Mouse (Mus musculus) lung, postnatal 0 days (tissue): ENCODE results near the gene Zfp512. TPM values are rescaled to one million over a fixed set of nuclear protein-coding genes. Genes with fewer than 3 reads are reported as not detected.

Experiments used
- ATAC-seq: fragments of 200-750 bp; cut with Nextera tagmentation; 2 replicates; pipeline ENCODE4 v1.8.0; 2017; ENCODE audit warnings: moderate library complexity
- DNase-seq: peaks from one replicate; pipeline ENCODE4 v3.0.0-alpha.2; 2016; ENCODE audit warnings: low spot score
- H3K27ac ChIP-seq: fragments of 300-500 bp; sonication (generic); 2 replicates; pipeline ENCODE4 v1.5.1; 2014; ENCODE audit warnings: antibody characterized with exemption, mild to moderate bottlenecking, low read length, mixed read lengths
- H3K27me3 ChIP-seq: fragments of 300-500 bp; sonication (generic); replicated peaks from 2 replicates; pipeline ENCODE4 v1.6.1; 2014; ENCODE audit warnings: low read length, mixed read lengths; ENCODE audit not compliant: insufficient read depth
- H3K36me3 ChIP-seq: fragments of 300-500 bp; sonication (generic); 2 replicates; pipeline ENCODE4 v1.6.1; 2014; ENCODE audit warnings: low read length, mixed read lengths; ENCODE audit not compliant: insufficient read depth
- H3K4me1 ChIP-seq: fragments of 300-500 bp; sonication (generic); 2 replicates; pipeline ENCODE4 v1.6.1; 2014; ENCODE audit warnings: antibody characterized with exemption, low read depth, low read length, mixed read lengths; ENCODE audit not compliant: insufficient read depth
- H3K4me2 ChIP-seq: fragments of 300-500 bp; sonication (generic); replicated peaks from 2 replicates; pipeline ENCODE4 v1.6.1; 2014; ENCODE audit warnings: low read depth, mild to moderate bottlenecking, low read length, moderate library complexity, mixed read lengths
- H3K4me3 ChIP-seq: fragments of 300-500 bp; sonication (generic); 2 replicates; pipeline ENCODE4 v1.5.1; 2014; ENCODE audit warnings: low read depth, low read length
- H3K9ac ChIP-seq: fragments of 300-500 bp; sonication (generic); replicated peaks from 2 replicates; pipeline ENCODE4 v1.6.1; 2014; ENCODE audit warnings: low read depth, mild to moderate bottlenecking
- H3K9me3 ChIP-seq: fragments of 300-500 bp; sonication (generic); 2 replicates; pipeline ENCODE4 v1.6.1; 2016; ENCODE audit warnings: low read length, mixed read lengths
- CTCF ChIP-seq: IDR thresholded peaks from 2 replicates; pipeline ENCODE4 v1.5.1; 2016; ENCODE audit warnings: antibody characterized with exemption, mild to moderate bottlenecking
- EP300 ChIP-seq: IDR thresholded peaks from 2 replicates; pipeline ENCODE4 v1.6.1; 2016; ENCODE audit warnings: antibody characterized with exemption, mild to moderate bottlenecking, control low read depth
- WGBS: fragments of 180-500 bp; shearing (Covaris S2); extraction: QIAGEN DNeasy Blood & Tissue Kit; methylation state at CpG from one replicate; pipeline ENCODE4 v1.1.7; 2014; 5-methylcytosine and 5-hydroxymethylcytosine counted together
- polyA plus RNA-seq: library from polyadenylated mRNA; unstranded; fragments of >200 nt; fragmentation: Nextera tagmentation; extraction: Ambion mirVana; gene quantifications from 2 replicates; pipeline ENCODE4 v1.2.1, GENCODE M21; 2015

Gene Zfp512
- polyA plus RNA-seq, 1 experiment from 2014 or later = 18.2 TPM

DNA sequence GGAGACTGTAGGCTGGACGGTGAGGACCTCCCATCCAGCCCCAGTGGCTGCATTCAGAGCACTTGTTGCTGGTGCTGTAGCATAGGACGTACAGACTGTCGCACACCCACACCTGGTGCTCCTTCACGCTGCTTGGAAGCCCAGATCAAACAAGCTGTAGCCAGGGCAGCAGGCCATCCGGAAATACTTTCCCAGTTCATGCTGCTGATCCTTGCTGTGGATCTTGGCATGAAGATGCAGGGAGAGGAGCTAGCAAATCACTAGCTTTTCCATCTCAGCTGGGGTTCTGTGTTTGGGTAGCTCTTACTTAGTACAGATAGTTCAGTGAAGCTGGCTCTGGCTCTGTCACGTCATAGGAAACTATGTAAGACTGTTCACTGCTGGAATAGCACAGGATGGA is 17.5 kb downstream of the Zfp512 start:
- Histone ChIP-seq H3K27ac (no peak overlapping the region), H3K4me2 (no peak overlapping the region), H3K27me3 (no peaks in the 10 kb centered on the region), H3K4me3 (no peak overlapping the region), H3K9me3 (no peaks in the 10 kb centered on the region), H3K36me3 (peaks cover 30% of the 10 kb centered on the region; the same call in 1 of the 2 replicates), H3K4me1 (no peaks in the 10 kb centered on the region), H3K9ac (no peak overlapping the region)
- DNase-seq (no peak), ATAC-seq (no peak)
- TF ChIP-seq CTCF (no peak), EP300 (no peak)
- 89% methylated on average over 6 of the region's 6 CpGs for WGBS

DNA sequence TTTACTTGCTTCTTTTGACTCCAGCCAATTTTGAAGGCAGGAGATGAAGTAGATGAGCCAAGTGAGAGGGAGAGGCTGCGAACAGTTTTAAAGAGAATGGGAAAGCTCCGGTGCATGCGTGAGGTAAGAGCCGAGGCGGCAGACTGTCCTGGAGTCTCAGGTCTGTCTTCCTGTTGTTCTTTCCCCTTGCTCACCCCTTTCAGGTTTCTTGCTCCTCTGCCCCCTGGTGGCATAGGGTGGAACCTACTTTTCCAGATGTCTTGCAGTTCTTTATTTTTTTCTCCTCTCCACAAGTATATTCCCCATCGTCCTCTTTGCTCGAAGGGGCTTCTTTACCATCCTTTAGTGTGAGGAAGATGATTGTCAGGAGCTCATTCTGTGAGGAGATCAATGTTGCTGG is 18.1 kb downstream of the Zfp512 start:
- peaks cover 30% of the 10 kb centered on the region; the same call in 1 of the 2 replicates for H3K36me3 ChIP-seq
- H3K9ac ChIP-seq = no peak overlapping the region
- H3K4me2 ChIP-seq = no peak overlapping the region
- DNase-seq (peak; percentile 66), ATAC-seq (no peak)
- no peaks in the 10 kb centered on the region for H3K27me3 ChIP-seq
- no peaks in the 10 kb centered on the region for H3K9me3 ChIP-seq
- H3K4me1 ChIP-seq = no peaks in the 10 kb centered on the region
- H3K27ac ChIP-seq = no peak overlapping the region
- TF ChIP-seq EP300 = no peak
- peak; percentile 76 for TF ChIP-seq CTCF
- H3K4me3 ChIP-seq = no peak overlapping the region
- 60% methylated on average over 7 of the region's 7 CpGs for WGBS

DNA sequence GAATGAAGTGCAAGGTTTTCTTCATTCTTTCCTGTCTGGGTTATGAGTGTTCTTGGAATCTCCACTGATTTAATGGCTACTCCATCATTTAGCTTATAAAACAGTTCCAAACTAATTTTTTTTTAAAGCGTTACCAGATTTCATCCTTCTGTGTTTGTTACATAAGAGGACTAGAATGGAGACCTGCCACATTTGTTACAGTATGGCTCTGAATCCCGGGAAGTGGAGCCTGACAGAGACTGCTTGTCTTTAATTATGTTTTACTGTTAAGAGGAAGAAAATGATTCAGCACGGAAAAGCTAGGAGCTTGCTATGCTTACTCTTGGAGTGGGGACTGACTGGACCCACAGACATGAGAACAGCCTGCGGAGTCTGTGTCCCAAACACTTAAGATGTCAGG is 28.3 kb downstream of the Zfp512 start:
- WGBS = 74% methylated on average over 4 of the region's 4 CpGs
- TF ChIP-seq EP300 = no peak
- no peak for TF ChIP-seq CTCF
- no peaks in the 10 kb centered on the region for H3K9me3 ChIP-seq
- H3K36me3 ChIP-seq = peaks cover 46% of the 10 kb centered on the region; the same call in 1 of the 2 replicates
- ATAC-seq (no peak), DNase-seq (no peak)
- no peak overlapping the region for H3K9ac ChIP-seq
- no peak overlapping the region for H3K4me2 ChIP-seq
- no peak overlapping the region for H3K27ac ChIP-seq
- no peaks in the 10 kb centered on the region for H3K27me3 ChIP-seq
- no peak overlapping the region for H3K4me3 ChIP-seq
- H3K4me1 ChIP-seq = no peaks in the 10 kb centered on the region

DNA sequence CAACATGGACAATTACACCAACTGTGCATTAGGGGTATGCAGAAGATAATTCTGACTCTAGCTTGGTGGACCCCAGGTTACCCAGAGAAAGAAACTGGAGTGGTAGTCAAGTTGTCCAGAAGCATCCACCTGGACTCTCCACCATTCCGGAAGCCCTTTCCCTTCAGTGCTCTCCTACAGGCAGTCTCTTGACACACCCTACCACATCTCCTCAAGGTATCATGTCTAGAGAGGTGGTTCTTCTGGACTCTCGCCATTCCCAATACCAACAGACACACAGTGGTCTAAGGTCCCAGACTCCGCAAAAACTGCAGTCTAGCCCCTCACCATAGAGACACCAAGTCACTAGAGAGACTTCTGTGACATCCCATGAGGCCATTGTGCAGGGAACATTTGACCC is 33.2 kb downstream of the Zfp512 start, which contains the start of gene 4930548H24Rik:
Gene 4930548H24Rik (plus strand): TSS at position 301 of the 400 bp plus-strand sequence.
- H3K4me2 ChIP-seq = no peak within 1 kb of the TSS
- no peaks in the 10 kb centered on the region for H3K9me3 ChIP-seq
- WGBS = 91% methylated on average over 3 of the region's 3 CpGs
- no peaks in the 10 kb centered on the region for H3K4me1 ChIP-seq
- H3K4me3 ChIP-seq = no peak within 1 kb of the TSS
- no peak within 1 kb of the TSS for H3K27ac ChIP-seq
- no peak for TF ChIP-seq CTCF
- no peak for TF ChIP-seq EP300
- ATAC-seq (no peak), DNase-seq (no peak)
- H3K36me3 ChIP-seq = peaks cover 12% of the 10 kb centered on the region; the same call in 1 of the 2 replicates
- no peak within 1 kb of the TSS for H3K9ac ChIP-seq
- H3K27me3 ChIP-seq = no peaks in the 10 kb centered on the region

DNA sequence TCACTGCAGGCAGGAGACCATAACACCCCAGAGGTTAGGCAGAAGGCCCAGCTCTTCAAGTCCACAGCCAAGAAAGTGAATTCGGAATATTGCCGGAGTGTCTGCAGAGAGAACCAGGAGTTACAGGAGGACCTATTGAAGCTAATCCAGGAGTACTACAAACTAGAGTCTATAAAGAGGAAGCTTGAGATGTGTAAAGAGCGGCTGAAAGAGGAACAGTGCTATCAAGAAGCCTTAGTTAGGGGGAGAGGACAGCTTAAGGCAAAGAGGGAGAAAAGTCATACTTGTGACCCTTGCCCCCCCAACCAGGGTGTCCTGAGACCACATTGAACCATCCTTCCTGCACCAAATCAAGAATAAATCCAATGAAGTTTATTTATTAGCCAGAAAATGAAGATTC is 35.7 kb downstream of the Zfp512 start:
- H3K4me2 ChIP-seq = no peak overlapping the region
- no peak overlapping the region for H3K27ac ChIP-seq
- H3K4me3 ChIP-seq = no peak overlapping the region
- no peak for TF ChIP-seq EP300
- no peak for TF ChIP-seq CTCF
- DNase-seq = no peak
- H3K9ac ChIP-seq = no peak overlapping the region
- 97% methylated on average over 3 of the region's 3 CpGs for WGBS
- no peaks in the 10 kb centered on the region for H3K27me3 ChIP-seq
- no peak for ATAC-seq
- no peaks in the 10 kb centered on the region for H3K36me3 ChIP-seq
- no peaks in the 10 kb centered on the region for H3K4me1 ChIP-seq
- H3K9me3 ChIP-seq = no peaks in the 10 kb centered on the region

GRCm38 (mm10) chr5:31489116-31489769 is 37.0 kb downstream of the Zfp512 start:
- TF ChIP-seq CTCF (no peak), EP300 (no peak)
- no peak overlapping the region for H3K4me2 ChIP-seq
- no peak overlapping the region for H3K9ac ChIP-seq
- H3K27me3 ChIP-seq = no peaks in the 10 kb centered on the region
- no peaks in the 10 kb centered on the region for H3K9me3 ChIP-seq
- no peak overlapping the region for H3K27ac ChIP-seq
- ATAC-seq = no peak
- no peak overlapping the region for H3K4me3 ChIP-seq
- 58% methylated on average over 7 of the region's 7 CpGs for WGBS
- H3K4me1 ChIP-seq = no peaks in the 10 kb centered on the region
- no peaks in the 10 kb centered on the region for H3K36me3 ChIP-seq
- DNase-seq = no peak
